In genomic region chr5:31864095-31864494, GRCm38 (mm10) we compare ENCODE assay signal across 21 mouse cellular contexts.
DNase-seq lines count a peak whose midpoint lies in the region; ATAC-seq and TF ChIP-seq lines count a peak whose summit lies in the region.
"Had no signal": no experiment of that assay in that cellular context is flagged by ENCODE, and none has a peak within 500 bp of the region (broad histone marks: within the 10 kb centered on the region; RNA-seq: fewer than 3 reads in every experiment).

No protein-coding gene starts in this region.

- no peak for TF ChIP-seq POLR2A in embryonic fibroblast, embryonic 13.5 days (IDR thresholded peaks at IDR 0.05; ENCODE audit: low read depth, low read length)

- peak overlapping the region; percentile 7 for H3K27ac ChIP-seq in kidney, embryonic 15.5 days
- peak overlapping the region; percentile 49 for H3K27ac ChIP-seq in embryonic fibroblast, embryonic 13.5 days (ENCODE audit: insufficient read depth, low read length)
- H3K27ac ChIP-seq in intestine, embryonic 16.5 days (ENCODE audit: low read length): peak overlapping the region; percentile 65; the same call in 1 of the 2 replicates
- peak overlapping the region; percentile 56 for H3K27ac ChIP-seq in stomach, embryonic 16.5 days (ENCODE audit: low read length)
- H3K27ac ChIP-seq: embryonic facial prominence, embryonic 13.5 days; embryonic facial prominence, embryonic 15.5 days; forebrain, embryonic 13.5 days; forebrain, embryonic 15.5 days had no signal

- H3K4me3 ChIP-seq in kidney, embryonic 15.5 days (replicated peaks): no peak overlapping the region
- H3K4me3 ChIP-seq in embryonic fibroblast, embryonic 13.5 days (ENCODE audit: insufficient read depth, low read length): no peak overlapping the region
- H3K4me3 ChIP-seq in intestine, embryonic 16.5 days (ENCODE audit: low read length): no peak overlapping the region
- H3K4me3 ChIP-seq in stomach, embryonic 16.5 days (replicated peaks; ENCODE audit: low read length): no peak overlapping the region
- H3K4me3 ChIP-seq: embryonic facial prominence, embryonic 13.5 days; embryonic facial prominence, embryonic 15.5 days; forebrain, embryonic 13.5 days; forebrain, embryonic 15.5 days had no signal

- DNase-seq in kidney, adult 18-20 months: no peak
- DNase-seq in layer of hippocampus, adult 18-20 months (ENCODE audit: low spot score in 2 of 2): no peak
- no peak for DNase-seq in heart, adult 9 months (ENCODE audit: low spot score in 2 of 2)
- DNase-seq in embryo, embryonic 9.5 days (ENCODE audit: extremely low spot score): no peak
- DNase-seq: adrenal gland, adult 2 months; adrenal gland, postnatal 10 days; adrenal gland, postnatal 25 days; cerebellum, adult 11 months; cerebellum, adult 18-20 months; cerebellum, adult 8-10 months; cerebellum, adult 9-11 months; cerebellum, postnatal 25 days; forebrain, postnatal 0 days had no signal

- ATAC-seq in kidney, embryonic 15.5 days (replicated peaks; ENCODE audit: low FRiP score): no peak
- ATAC-seq in intestine, embryonic 16.5 days: peak; percentile 72
- no peak for ATAC-seq in stomach, embryonic 16.5 days (ENCODE audit: insufficient read depth, low FRiP score)
- ATAC-seq: forebrain, embryonic 13.5 days; forebrain, embryonic 15.5 days; forebrain, postnatal 0 days had no signal

- H3K9ac ChIP-seq in kidney, embryonic 15.5 days: 0 out of 2 replicates have a peak overlapping the region, but pooled peaks have one; percentile 3
- H3K9ac ChIP-seq in intestine, embryonic 16.5 days (ENCODE audit: low read depth, low read length): no peak overlapping the region
- no peak overlapping the region for H3K9ac ChIP-seq in stomach, embryonic 16.5 days (ENCODE audit: low read length)
- H3K9ac ChIP-seq: embryonic facial prominence, embryonic 13.5 days; embryonic facial prominence, embryonic 15.5 days; forebrain, embryonic 13.5 days; forebrain, embryonic 15.5 days; forebrain, postnatal 0 days had no signal

- no peaks in the 10 kb centered on the region for H3K36me3 ChIP-seq in kidney, embryonic 15.5 days
- H3K36me3 ChIP-seq in intestine, embryonic 16.5 days (ENCODE audit: control insufficient read depth, insufficient read depth, low read length): no peaks in the 10 kb centered on the region
- no peaks in the 10 kb centered on the region for H3K36me3 ChIP-seq in stomach, embryonic 16.5 days (ENCODE audit: control insufficient read depth, insufficient read depth, low read length)
- H3K36me3 ChIP-seq: embryonic facial prominence, embryonic 13.5 days; embryonic facial prominence, embryonic 15.5 days; forebrain, embryonic 15.5 days had no signal

- no peaks in the 10 kb centered on the region for H3K27me3 ChIP-seq in kidney, embryonic 15.5 days
- no peaks in the 10 kb centered on the region for H3K27me3 ChIP-seq in intestine, embryonic 16.5 days (replicated peaks; ENCODE audit: control insufficient read depth, insufficient read depth, low read length)
- no peaks in the 10 kb centered on the region for H3K27me3 ChIP-seq in stomach, embryonic 16.5 days (ENCODE audit: control insufficient read depth, insufficient read depth, low read length)
- H3K27me3 ChIP-seq: embryonic facial prominence, embryonic 13.5 days; embryonic facial prominence, embryonic 15.5 days; forebrain, embryonic 13.5 days; forebrain, embryonic 15.5 days had no signal

- peaks cover 10% of the 10 kb centered on the region for H3K4me1 ChIP-seq in kidney, embryonic 15.5 days
- peaks cover 17% of the 10 kb centered on the region for H3K4me1 ChIP-seq in embryonic fibroblast, embryonic 13.5 days (ENCODE audit: control insufficient read depth, insufficient read depth, low read length)
- H3K4me1 ChIP-seq in intestine, embryonic 16.5 days (ENCODE audit: control insufficient read depth, insufficient read depth, low read length): peaks cover 11% of the 10 kb centered on the region
- H3K4me1 ChIP-seq in stomach, embryonic 16.5 days (ENCODE audit: control insufficient read depth, insufficient read depth, low read length): peaks cover 13% of the 10 kb centered on the region; the same call in 1 of the 2 replicates
- H3K4me1 ChIP-seq: forebrain, embryonic 13.5 days; forebrain, embryonic 15.5 days had no signal

- H3K9me3 ChIP-seq in kidney, embryonic 15.5 days (replicated peaks): no peaks in the 10 kb centered on the region
- H3K9me3 ChIP-seq in intestine, embryonic 16.5 days (ENCODE audit: control insufficient read depth, low read length): no peaks in the 10 kb centered on the region
- H3K9me3 ChIP-seq in stomach, embryonic 16.5 days (replicated peaks; ENCODE audit: control insufficient read depth, low read length): no peaks in the 10 kb centered on the region
- H3K9me3 ChIP-seq: embryonic facial prominence, embryonic 13.5 days; embryonic facial prominence, embryonic 15.5 days; forebrain, embryonic 13.5 days; forebrain, embryonic 15.5 days had no signal

- WGBS in kidney, embryonic 15.5 days: 31% methylated on average over 2 of the region's 2 CpGs
- WGBS in intestine, embryonic 16.5 days: 37% methylated on average over 2 of the region's 2 CpGs
- 38% methylated on average over 2 of the region's 2 CpGs for WGBS in stomach, embryonic 16.5 days

- no peak overlapping the region for H3K4me2 ChIP-seq in kidney, embryonic 15.5 days
- no peak overlapping the region for H3K4me2 ChIP-seq in intestine, embryonic 16.5 days (ENCODE audit: low read depth, low read length)
- no peak overlapping the region for H3K4me2 ChIP-seq in stomach, embryonic 16.5 days (ENCODE audit: low read depth, low read length)
- H3K4me2 ChIP-seq: embryonic facial prominence, embryonic 13.5 days; embryonic facial prominence, embryonic 15.5 days; forebrain, embryonic 13.5 days; forebrain, embryonic 15.5 days had no signal

- no peak for TF ChIP-seq CTCF in embryonic fibroblast, embryonic 13.5 days (IDR thresholded peaks at IDR 0.05; ENCODE audit: borderline replicate concordance, insufficient read depth, low read length)

Comparison
In these comparisons a context has a peak if more than half of its experiments do, and no peak if none do; other contexts are left out.
1. H3K27ac ChIP-seq: peak in every context shown above with its lines; median percentile 65 in intestine, embryonic 16.5 days; 56 in stomach, embryonic 16.5 days; 49 in embryonic fibroblast, embryonic 13.5 days; 7 in kidney, embryonic 15.5 days.